In genomic region chr4:100335168-100335567, GRCm38 (mm10) we compare ENCODE assay signal across 19 mouse cellular contexts.
"Had no signal": no experiment of that assay in that cellular context is flagged by ENCODE, and none has a peak within 500 bp of the region (broad histone marks: within the 10 kb centered on the region; RNA-seq: fewer than 3 reads in every experiment).

No protein-coding gene starts in this region.

- H3K4me1 ChIP-seq: liver, embryonic 13.5 days; megakaryocyte, embryonic 14.5 days; neural tube, embryonic 12.5 days; stomach, embryonic 15.5 days had no signal

- DNase-seq: kidney, adult 9 months; kidney, postnatal 4 days; left cerebral cortex, postnatal 4 days; liver, embryonic 13.5 days; liver, postnatal 0 days; lung, postnatal 14 days; retina, postnatal 1 day; right cerebral cortex, postnatal 4 days; thymus, adult 2 months; thymus, postnatal 25 days had no signal

- H3K27ac ChIP-seq: kidney, postnatal 0 days; layer of hippocampus, adult 2 months; liver, embryonic 13.5 days; lung, embryonic 15.5 days; macrophage; midbrain, embryonic 13.5 days; neural tube, embryonic 12.5 days; stomach, embryonic 15.5 days had no signal

- H3K9ac ChIP-seq: liver, embryonic 13.5 days; liver, postnatal 0 days; lung, embryonic 15.5 days; midbrain, embryonic 13.5 days; neural tube, embryonic 12.5 days; stomach, embryonic 15.5 days had no signal

- H3K27me3 ChIP-seq: liver, embryonic 13.5 days; lung, embryonic 15.5 days; megakaryocyte, embryonic 14.5 days; neural tube, embryonic 12.5 days; stomach, embryonic 15.5 days had no signal

- H3K4me2 ChIP-seq: liver, embryonic 13.5 days; lung, embryonic 15.5 days; midbrain, embryonic 13.5 days; neural tube, embryonic 12.5 days; stomach, embryonic 15.5 days had no signal

- H3K4me3 ChIP-seq: layer of hippocampus, adult 2 months; liver, embryonic 13.5 days; lung, embryonic 15.5 days; megakaryocyte, embryonic 14.5 days; midbrain, embryonic 13.5 days; neural tube, embryonic 12.5 days; stomach, embryonic 15.5 days had no signal

- H3K36me3 ChIP-seq: liver, embryonic 13.5 days; lung, embryonic 15.5 days; midbrain, embryonic 13.5 days; neural tube, embryonic 12.5 days; stomach, embryonic 15.5 days had no signal

- ATAC-seq: intestine, postnatal 0 days; liver, postnatal 0 days; midbrain, embryonic 13.5 days had no signal

- H3K9me3 ChIP-seq: liver, embryonic 13.5 days; lung, embryonic 15.5 days; midbrain, embryonic 13.5 days; neural tube, embryonic 12.5 days; stomach, embryonic 15.5 days had no signal
